Mouse (Mus musculus) G1E (cell line): ENCODE data around the gene Tcam1. TPM values are rescaled to one million over a fixed set of nuclear protein-coding genes. Genes with fewer than 3 reads are reported as not detected.
"Not testable (repeated sequence)": the region's sequence is repeated elsewhere in the genome, so short reads cannot be mapped to it uniquely, and the experiment has no call there.

Experiments
- ATAC-seq: 2 replicates; pipeline ENCODE4 v1.8.0; 2016; ENCODE audit warnings: mild to moderate bottlenecking; ENCODE audit not compliant: insufficient number of reproducible peaks, poor library complexity, low FRiP score, severe bottlenecking; ENCODE audit errors: extremely low read depth
- DNase-seq: peaks from one replicate; pipeline ENCODE4 v3.0.0; 2012; ENCODE audit warnings: low spot score
- H3K27me3 ChIP-seq: 2 replicates; pipeline ENCODE4 v1.6.1; 2012; ENCODE audit warnings: mild to moderate bottlenecking, low read length, inconsistent platforms; ENCODE audit not compliant: insufficient read depth
- H3K36me3 ChIP-seq: replicated peaks from 2 replicates; pipeline ENCODE3; 2012; ENCODE audit warnings: mild to moderate bottlenecking, inconsistent platforms
- H3K4me1 ChIP-seq: 2 replicates; pipeline ENCODE4 v1.6.1; 2012; ENCODE audit warnings: low read depth, low read length, inconsistent platforms, mixed read lengths; ENCODE audit not compliant: insufficient read depth
- H3K4me3 ChIP-seq: 2 replicates; pipeline ENCODE4 v1.5.1; 2012; ENCODE audit warnings: low read depth, mild to moderate bottlenecking, inconsistent platforms, low read length, moderate library complexity, mixed read lengths
- H3K9me3 ChIP-seq: replicated peaks from 2 replicates; pipeline ENCODE4 v1.6.1; 2012; ENCODE audit warnings: inconsistent platforms
- CTCF ChIP-seq: IDR thresholded peaks from 2 replicates; pipeline ENCODE4 v1.5.1; 2012; ENCODE audit warnings: low read depth, low read length, inconsistent platforms, mixed read lengths
- GATA1 ChIP-seq: IDR thresholded peaks from 2 replicates; pipeline ENCODE4 v1.6.1; 2012; ENCODE audit warnings: borderline replicate concordance, low read length, inconsistent platforms, mixed read lengths
- GATA2 ChIP-seq: IDR thresholded peaks from 2 replicates; pipeline ENCODE4 v1.6.1; 2012; ENCODE audit warnings: low read depth, low read length, inconsistent platforms, borderline replicate concordance
- POLR2AphosphoS5 ChIP-seq: IDR thresholded peaks from 2 replicates; pipeline ENCODE4 v1.6.1; 2012; ENCODE audit warnings: low read depth, low read length, inconsistent platforms; ENCODE audit not compliant: insufficient replicate concordance
- TAL1 ChIP-seq: conservative IDR thresholded peaks from 2 replicates; pipeline ENCODE4 v1.6.1; 2012; ENCODE audit warnings: low read depth, low read length, inconsistent platforms, mixed read lengths
- polyA plus RNA-seq: library from polyadenylated mRNA; stranded (reverse); fragments of >175 nt; gene quantifications from 2 replicates; pipeline ENCODE4 v1.2.3, GENCODE M21; 2012
- total RNA-seq, 2 experiments: library from RNA; stranded (forward) in 1 of 2; stranded (reverse) in 1 of 2; fragments of 200-1000 nt in 1 of 2; fragments of >200 nt in 1 of 2; fragmentation: Nextera tagmentation in 1 of 2; gene quantifications; 2 replicates each; pipeline ENCODE4 v1.2.3; 2014 to 2017

Gene Tcam1
- total RNA-seq (2014; fragmentation: Nextera tagmentation) (not detected in 2 replicates), total RNA-seq (2017) (0.12 TPM in 1 of 2 replicates, not detected in the other), polyA plus RNA-seq (0.01 TPM in 1 of 2 replicates, not detected in the other)

GRCm38 (mm10) chr11:106276454-106276853, at the start of gene Tcam1:
TSS of gene Tcam1 (plus strand) at chr11:106276672.
- Histone ChIP-seq H3K4me3 (peak within 1 kb of the TSS; percentile 59; the same call in 1 of the 2 replicates), H3K27me3 (peaks cover 24% of the 10 kb centered on the region), H3K4me1 (peaks cover 35% of the 10 kb centered on the region), H3K9me3 (no peaks in the 10 kb centered on the region), H3K36me3 (peaks cover 1% of the 10 kb centered on the region)
- no peak for TF ChIP-seq TAL1
- no peak for TF ChIP-seq POLR2AphosphoS5
- no peak for TF ChIP-seq GATA1
- TF ChIP-seq GATA2, result no peak
- no peak for TF ChIP-seq CTCF
- peak; percentile 64 for DNase-seq
- peak; percentile 57; the same call in 1 of the 2 replicates for ATAC-seq

- ATAC-seq, H3K9me3 ChIP-seq, DNase-seq, H3K4me3 ChIP-seq, H3K4me1 ChIP-seq, H3K27me3 ChIP-seq: not testable (repeated sequence)
- H3K36me3 ChIP-seq, result peaks cover 85% of the 10 kb centered on the region
Measured at GRCm38 (mm10) chr11:106233978-106234377, 42.5 kb upstream of the Tcam1 start.

- Histone ChIP-seq H3K27me3 (no peaks in the 10 kb centered on the region), H3K9me3 (no peaks in the 10 kb centered on the region), H3K36me3 (peaks cover 97% of the 10 kb centered on the region), H3K4me1 (peaks cover 8% of the 10 kb centered on the region; the same call in 1 of the 2 replicates), H3K4me3 (no peak overlapping the region)
- no peak for TF ChIP-seq CTCF
- no peak for TF ChIP-seq TAL1
- TF ChIP-seq GATA2, result no peak
- no peak for TF ChIP-seq POLR2AphosphoS5
- TF ChIP-seq GATA1, result no peak
- ATAC-seq, result no peak
- DNase-seq, result no peak
Measured at GRCm38 (mm10) chr11:106246834-106247233, 29.6 kb upstream of the Tcam1 start.

GRCm38 (mm10) chr11:106249326-106249725, 27.1 kb upstream of the Tcam1 start:
- no peak for DNase-seq
- TF ChIP-seq TAL1 (no peak), CTCF (no peak), POLR2AphosphoS5 (no peak), GATA1 (no peak), GATA2 (no peak)
- ATAC-seq, result no peak
- H3K9me3 ChIP-seq, result no peaks in the 10 kb centered on the region
- H3K36me3 ChIP-seq, result peaks cover 97% of the 10 kb centered on the region
- peaks cover 30% of the 10 kb centered on the region for H3K4me1 ChIP-seq
- H3K4me3 ChIP-seq, result no peak overlapping the region
- no peaks in the 10 kb centered on the region for H3K27me3 ChIP-seq

DNA sequence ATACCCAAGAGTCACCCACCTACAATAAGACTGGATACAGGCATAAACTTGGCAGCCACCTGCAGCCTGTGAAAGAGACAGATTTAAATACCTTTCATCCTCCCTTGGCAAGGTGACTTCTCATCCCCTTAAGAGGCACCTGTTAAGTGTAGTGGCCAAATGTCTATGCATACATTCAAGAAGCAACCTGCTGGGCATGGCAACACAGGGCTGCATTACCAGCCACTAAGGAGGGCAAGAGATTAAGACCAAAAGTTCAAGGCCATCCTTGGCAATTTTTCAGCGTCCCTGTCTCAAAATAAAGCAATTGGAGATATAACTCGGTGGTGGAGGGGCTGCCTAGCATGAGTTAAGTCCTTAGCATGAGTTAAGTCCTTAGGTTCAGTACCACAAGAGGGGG, 21.7 kb upstream of the Tcam1 start:
- H3K9me3 ChIP-seq, result no peaks in the 10 kb centered on the region
- no peaks in the 10 kb centered on the region for H3K27me3 ChIP-seq
- H3K4me1 ChIP-seq, result peaks cover 53% of the 10 kb centered on the region
- H3K4me3 ChIP-seq, result peak overlapping the region; percentile 88
- peaks cover 79% of the 10 kb centered on the region for H3K36me3 ChIP-seq
- TF ChIP-seq GATA2 (no peak), GATA1 (no peak), TAL1 (no peak), CTCF (no peak), POLR2AphosphoS5 (no peak)
- DNase-seq (no peak), ATAC-seq (no peak)

- Histone ChIP-seq H3K4me1 (peaks cover 53% of the 10 kb centered on the region), H3K9me3 (no peaks in the 10 kb centered on the region), H3K36me3 (peaks cover 76% of the 10 kb centered on the region), H3K4me3 (peak overlapping the region; percentile 88), H3K27me3 (no peaks in the 10 kb centered on the region)
- ATAC-seq (no peak), DNase-seq (no peak)
- TF ChIP-seq CTCF, result no peak
- no peak for TF ChIP-seq GATA1
- no peak for TF ChIP-seq TAL1
- no peak for TF ChIP-seq POLR2AphosphoS5
- no peak for TF ChIP-seq GATA2
Measured at GRCm38 (mm10) chr11:106255174-106255573, 21.3 kb upstream of the Tcam1 start.
